Mouse (Mus musculus) naive thymus-derived CD4-positive, alpha-beta T cell, adult 2 months (primary cell): ENCODE data around the gene Iba57.
A peak's percentile ranks its signal among the peaks of the same experiment; 100 is the strongest.

Source experiments
- DNase-seq: peaks from one replicate; pipeline ENCODE4 v3.0.0-alpha.2; 2011; ENCODE audit warnings: low read depth

Iba57 gene

GRCm38 (mm10) chr11:59174189-59174838 lies 10.8 kb upstream of the Iba57 start:
- DNase-seq, result no peak

- no peak for DNase-seq
Observed at GRCm38 (mm10) chr11:59170549-59170948, 7.0 kb upstream of the Iba57 start.

- DNase-seq, result no peak
Observed at GRCm38 (mm10) chr11:59169807-59170206, 6.3 kb upstream of the Iba57 start.

- DNase-seq, result no peak
Observed at GRCm38 (mm10) chr11:59165616-59166241, 2.2 kb upstream of the Iba57 start.

- no peak for DNase-seq
Observed at GRCm38 (mm10) chr11:59164384-59164783, 845 bp upstream of the Iba57 start.

- no peak for DNase-seq
Observed at GRCm38 (mm10) chr11:59162443-59163254, 890 bp downstream of the Iba57 start.

- DNase-seq, result no peak
Observed at GRCm38 (mm10) chr11:59161398-59161797, 2.1 kb downstream of the Iba57 start.

- no peak for DNase-seq
Observed at GRCm38 (mm10) chr11:59159558-59159957, 4.0 kb downstream of the Iba57 start.

GRCm38 (mm10) chr11:59159099-59159498 lies 4.4 kb downstream of the Iba57 start:
- no peak for DNase-seq

- no peak for DNase-seq
Observed at GRCm38 (mm10) chr11:59155900-59156299, 7.6 kb downstream of the Iba57 start.

GRCm38 (mm10) chr11:59154220-59154619 lies 9.3 kb downstream of the Iba57 start:
- no peak for DNase-seq

- peak; percentile 33 for DNase-seq
Observed at GRCm38 (mm10) chr11:59151729-59152128, 11.8 kb downstream of the Iba57 start.

- no peak for DNase-seq
Observed at GRCm38 (mm10) chr11:59149302-59149701, 14.2 kb downstream of the Iba57 start.

- DNase-seq, result no peak
Observed at GRCm38 (mm10) chr11:59142962-59143361, 20.6 kb downstream of the Iba57 start.

GRCm38 (mm10) chr11:59141772-59142370 lies 21.7 kb downstream of the Iba57 start:
- no peak for DNase-seq

- DNase-seq, result no peak
Observed at GRCm38 (mm10) chr11:59138537-59139486, 24.7 kb downstream of the Iba57 start.

GRCm38 (mm10) chr11:59136994-59137706 lies 26.4 kb downstream of the Iba57 start:
- no peak for DNase-seq

GRCm38 (mm10) chr11:59135904-59136452 lies 27.6 kb downstream of the Iba57 start, which contains the start of gene Obscn:
Gene Obscn, minus strand, starts transcription at chr11:59136402.
- no peak for DNase-seq

GRCm38 (mm10) chr11:59135051-59135820 lies 28.3 kb downstream of the Iba57 start:
- DNase-seq, result no peak
